Mouse (Mus musculus) CD4-positive, CD25-positive, alpha-beta regulatory T cell, adult 9 weeks (primary cell): ENCODE results near the gene Edem3. TPM values are rescaled to one million over a fixed set of nuclear protein-coding genes. Genes with fewer than 3 reads are reported as not detected.

Source experiments
- polyA plus RNA-seq: library from polyadenylated mRNA; unstranded; fragments of 100-300 nt; shearing (Covaris generic); gene quantifications from one replicate; pipeline ENCODE4 v1.2.1, GENCODE M21; 2017

Gene Edem3
- 5.1 TPM for polyA plus RNA-seq

GRCm38 (mm10) chr1:151754881-151755659 lies at the start of gene Edem3:
TSS of gene Edem3 (plus strand) at chr1:151755371.

Other genes with a start within 250 kb of the Edem3 start
- 69.2 TPM for gene Fam129a, start 184.2 kb upstream of the Edem3 start, polyA plus RNA-seq